Mouse (Mus musculus): ENCODE data around the gene Ypel3.

DNA sequence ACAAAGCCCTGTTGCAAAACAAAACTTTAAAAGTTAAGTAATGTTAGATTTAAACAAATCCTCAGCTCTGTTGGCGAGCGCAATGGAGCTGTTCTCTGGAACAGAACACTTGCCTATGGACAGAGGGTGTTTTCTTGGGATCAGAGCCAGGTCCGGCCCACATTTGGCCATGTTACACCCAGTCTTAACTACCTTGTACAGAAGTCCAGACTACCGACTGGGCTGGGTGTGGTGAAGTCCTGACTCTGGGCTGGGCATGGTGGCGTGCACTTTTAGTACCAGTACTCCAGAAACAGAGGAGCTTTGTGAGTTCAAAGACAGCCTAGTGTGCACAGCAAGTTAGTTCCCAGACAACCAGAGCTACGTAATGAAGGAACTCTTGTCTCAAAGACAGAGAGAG is 30.2 kb downstream of the Ypel3 start:
- TF ChIP-seq CTCF (IDR thresholded peaks at IDR 0.05; ENCODE audit: borderline replicate concordance, insufficient read depth, low read depth, low read length), result no peak
- no peak for TF ChIP-seq POLR2A (IDR thresholded peaks at IDR 0.05; ENCODE audit: borderline replicate concordance, insufficient read depth, low read length)

All from cerebellum, adult 2 months (tissue).